Mouse (Mus musculus): ENCODE measurements at regions not wholly inside any gene's neighbourhood (a gene's known extent, or its start where the extent isn't known, plus 50 kb on each side); places are given as distances from the start of the nearest gene placed in this dataset.

DNA sequence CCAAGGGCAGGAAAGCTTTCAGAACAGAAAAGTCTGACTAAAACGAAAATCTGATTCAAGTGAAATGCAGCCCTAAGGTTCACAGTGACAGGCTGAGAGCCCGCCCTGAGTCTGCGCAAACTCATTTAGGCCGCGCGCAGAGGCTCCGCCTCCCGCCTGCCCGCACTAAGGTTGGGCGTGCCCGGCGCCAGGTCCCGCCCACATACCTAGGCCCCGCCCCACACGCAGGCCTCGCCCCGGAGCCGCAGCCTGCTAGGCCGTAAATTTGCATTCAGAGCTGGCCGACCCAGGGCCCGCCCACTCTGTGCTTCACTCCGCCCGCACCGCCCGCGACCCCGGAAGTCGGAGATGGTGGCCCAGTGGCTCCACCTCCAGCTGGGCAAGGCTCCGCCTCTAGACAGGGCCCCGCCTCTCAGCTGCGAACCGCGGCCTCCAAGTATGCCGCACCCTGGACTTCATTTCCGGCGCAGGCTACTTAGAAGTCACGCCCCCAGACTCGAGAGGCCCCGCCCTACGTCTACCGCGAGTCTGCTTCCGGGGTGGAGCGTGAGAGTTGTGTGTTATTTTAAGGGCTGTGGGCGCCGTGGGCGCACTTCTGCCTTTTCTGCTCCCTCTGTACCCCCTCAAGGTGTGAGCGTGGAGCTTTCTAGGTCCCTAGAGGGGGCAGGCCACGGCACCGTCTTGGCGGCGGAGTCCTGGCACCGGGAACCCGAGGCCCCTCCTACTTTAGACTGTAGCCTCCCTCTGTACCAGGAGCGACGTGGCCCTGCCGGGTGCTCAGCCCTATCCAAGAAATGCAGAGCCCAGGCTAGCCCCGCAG, 52.3 kb upstream of the Wnt7b start:
- TF ChIP-seq GATA1 (IDR thresholded peaks at IDR 0.05; ENCODE audit: low read length) = no peak

GRCm38 (mm10) chr15:85635425-85635824, 53.2 kb upstream of the Wnt7b start:
- TF ChIP-seq GATA1 (IDR thresholded peaks at IDR 0.05; ENCODE audit: low read length) = peak; percentile 89

DNA sequence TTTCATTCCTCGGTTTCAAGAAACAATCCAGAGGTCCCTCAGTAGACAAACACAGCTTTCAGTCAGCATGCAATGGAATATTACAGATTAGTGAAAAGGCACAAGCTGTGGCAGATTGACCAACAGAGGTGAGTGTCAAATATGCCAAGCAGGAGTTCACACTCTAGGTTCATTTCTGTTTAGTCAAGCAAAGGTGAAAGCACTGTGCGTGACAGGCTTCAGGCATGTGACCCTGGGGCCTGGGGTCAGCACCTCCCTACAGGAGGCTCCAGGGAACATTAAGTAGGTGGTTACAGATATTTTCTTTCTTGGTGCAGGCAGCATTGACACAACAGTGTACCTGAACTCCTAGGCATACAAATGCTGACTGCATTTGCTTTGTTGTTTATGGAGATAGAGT, 57.3 kb upstream of the Wnt7b start:
- no peak for TF ChIP-seq GATA1 (IDR thresholded peaks at IDR 0.05; ENCODE audit: low read length)

DNA sequence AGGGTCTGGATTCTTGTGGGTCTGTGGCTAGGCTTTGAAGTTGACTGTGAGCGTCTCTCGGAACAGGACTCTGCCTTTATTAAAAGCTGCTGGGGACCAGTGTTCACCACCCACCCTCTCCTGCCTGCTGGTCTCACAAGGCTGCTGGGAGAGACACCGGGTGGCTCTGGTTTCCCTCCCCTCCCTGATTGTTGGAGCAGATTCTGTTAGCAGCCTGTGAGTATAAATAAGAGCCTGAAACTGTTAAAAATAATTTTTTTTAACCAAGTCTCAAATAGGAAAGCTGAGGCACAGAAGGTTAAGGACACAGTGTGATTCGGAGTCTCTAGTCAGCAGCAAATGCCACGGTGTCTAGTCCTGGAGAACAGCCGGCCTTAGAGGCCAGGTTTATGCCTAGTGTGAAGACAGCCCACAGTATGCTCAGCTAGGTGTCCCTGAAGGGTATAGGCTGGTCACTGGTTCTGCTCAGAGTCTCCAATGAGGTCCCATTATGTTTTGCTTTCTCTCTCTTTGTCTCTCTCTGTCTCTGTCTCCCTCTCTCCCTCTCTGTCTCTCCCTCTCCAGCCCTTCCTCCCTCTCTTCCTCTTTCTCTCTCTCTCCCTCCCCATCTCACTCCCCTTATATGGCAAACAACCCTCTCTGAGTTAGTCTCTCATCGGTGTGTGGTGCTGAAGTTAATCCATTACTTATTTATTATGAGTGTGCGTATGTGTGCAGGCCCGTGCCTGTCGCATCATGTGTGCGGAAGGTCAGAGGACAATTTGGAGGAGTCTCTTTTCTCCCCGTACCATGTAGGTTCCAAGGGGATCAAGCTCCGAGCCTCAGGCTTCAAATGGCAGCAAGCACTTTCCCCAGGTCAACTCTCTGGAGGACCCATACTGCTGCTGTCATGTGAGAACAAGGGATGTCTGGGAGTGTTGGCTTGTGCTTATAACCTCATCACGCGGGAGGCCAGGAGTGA, 59.1 kb upstream of the Wnt7b start:
- no peak for TF ChIP-seq GATA1 (IDR thresholded peaks at IDR 0.05; ENCODE audit: low read length)

- TF ChIP-seq GATA1 (IDR thresholded peaks at IDR 0.05; ENCODE audit: low read length) = no peak
Measured at GRCm38 (mm10) chr15:85645396-85645795, 63.1 kb upstream of the Wnt7b start.

DNA sequence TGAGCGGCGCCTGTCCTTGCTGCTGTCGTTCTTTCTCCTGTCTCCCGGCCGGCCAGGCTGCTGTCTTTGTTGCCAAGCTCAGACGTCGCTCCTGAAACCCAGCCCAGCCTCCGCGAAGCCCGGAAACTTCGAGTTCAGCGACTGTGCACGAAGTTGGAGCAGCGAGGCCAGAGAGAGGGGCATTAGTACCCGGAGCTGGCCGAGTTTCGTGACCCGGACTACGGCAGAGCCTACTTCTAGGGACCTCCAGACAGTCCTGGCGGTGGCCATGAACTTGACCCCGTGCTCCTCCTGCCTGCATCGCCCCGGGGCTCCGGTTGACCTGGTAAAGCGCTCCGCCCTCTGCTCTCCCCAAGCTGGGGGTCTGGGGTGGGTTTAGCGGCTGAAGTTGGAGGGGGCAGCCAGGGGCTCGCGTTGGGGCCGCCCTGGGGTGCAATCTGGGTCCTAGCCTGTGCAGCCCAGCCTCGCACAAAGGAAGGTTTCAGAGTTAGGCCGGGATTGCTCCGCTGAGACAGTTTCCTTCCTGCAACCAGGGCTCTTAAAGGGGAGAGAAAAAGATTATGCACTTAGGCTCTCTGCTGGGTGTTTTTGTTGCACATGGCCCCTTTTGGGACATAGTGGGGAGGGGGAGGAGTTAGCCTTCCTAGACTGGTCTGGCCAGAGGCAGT, 63.8 kb upstream of the Wnt7b start:
- TF ChIP-seq GATA1 (IDR thresholded peaks at IDR 0.05; ENCODE audit: low read length) = no peak

DNA sequence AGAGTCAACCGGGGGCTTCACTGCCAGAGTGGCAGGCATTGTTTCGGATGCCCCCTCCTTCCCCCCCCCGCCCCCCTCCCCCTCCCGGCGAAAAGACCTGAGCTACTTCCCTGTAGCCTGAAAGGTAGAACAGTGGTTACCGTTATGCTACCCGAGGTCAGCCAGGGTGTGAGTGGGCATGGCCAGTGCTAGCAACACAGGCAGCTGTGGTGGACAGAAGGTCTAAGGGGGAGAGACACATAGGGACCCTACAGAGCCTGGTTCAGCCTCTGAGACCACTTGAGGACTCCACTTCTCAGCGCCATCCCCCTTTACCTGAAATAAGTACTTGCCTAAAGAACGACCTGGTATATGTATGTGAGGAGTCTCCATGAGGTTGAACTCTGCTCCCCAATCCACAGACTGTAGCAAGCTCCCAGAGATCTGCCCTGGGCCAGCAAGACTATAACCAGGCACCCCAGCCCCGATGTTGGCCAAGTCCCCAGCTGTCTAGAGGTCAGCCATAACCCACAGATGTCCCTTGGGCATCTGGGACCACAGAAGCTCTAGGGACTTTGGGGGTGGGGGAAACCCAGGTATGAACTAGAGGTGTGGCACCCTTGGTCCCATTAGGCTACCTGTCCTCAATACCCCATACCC, 64.5 kb upstream of the Wnt7b start:
- no peak for TF ChIP-seq GATA1 (IDR thresholded peaks at IDR 0.05; ENCODE audit: low read length)

- TF ChIP-seq GATA1 (IDR thresholded peaks at IDR 0.05; ENCODE audit: low read length) = no peak
Measured at GRCm38 (mm10) chr15:85647593-85647992, 65.3 kb upstream of the Wnt7b start.

GRCm38 (mm10) chr15:85650241-85650640, 68.0 kb upstream of the Wnt7b start:
- TF ChIP-seq GATA1 (IDR thresholded peaks at IDR 0.05; ENCODE audit: low read length) = no peak

DNA sequence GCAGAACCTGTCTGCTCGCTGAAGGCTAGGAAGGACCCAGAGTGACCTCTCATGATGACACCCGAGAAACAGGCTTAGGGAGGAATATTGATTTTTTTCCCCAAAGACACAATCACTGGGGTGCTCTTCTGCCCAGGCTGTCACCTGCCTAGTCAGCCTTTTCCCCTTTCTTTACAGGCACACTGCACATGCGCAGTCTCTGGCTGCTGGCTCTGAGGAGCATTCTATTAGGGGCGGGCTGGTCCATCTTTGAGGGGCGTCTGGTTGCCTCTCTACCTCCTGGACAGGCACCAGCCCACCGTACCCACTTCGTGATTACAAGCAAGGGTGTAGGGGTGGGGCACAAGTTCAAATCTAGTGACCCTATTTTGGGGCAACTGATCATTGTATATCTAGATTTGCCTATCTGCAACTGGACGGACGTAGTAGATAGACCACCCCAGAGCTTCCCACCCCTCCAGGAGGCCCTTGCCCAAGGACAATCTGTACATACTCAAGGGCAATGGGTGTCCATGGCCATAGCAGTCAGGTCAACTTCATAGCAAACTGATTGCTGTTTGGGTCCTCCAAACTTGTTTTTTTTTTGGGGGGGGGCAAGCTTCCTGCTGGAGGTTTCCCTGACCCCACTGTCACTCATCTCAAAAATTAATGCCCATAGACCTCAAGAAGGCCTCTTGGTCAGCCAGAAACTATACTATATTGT, 69.6 kb upstream of the Wnt7b start:
- no peak for TF ChIP-seq GATA1 (IDR thresholded peaks at IDR 0.05; ENCODE audit: low read length)

GRCm38 (mm10) chr15:85652431-85652830, 70.2 kb upstream of the Wnt7b start:
- TF ChIP-seq GATA1 (IDR thresholded peaks at IDR 0.05; ENCODE audit: low read length) = no peak

DNA sequence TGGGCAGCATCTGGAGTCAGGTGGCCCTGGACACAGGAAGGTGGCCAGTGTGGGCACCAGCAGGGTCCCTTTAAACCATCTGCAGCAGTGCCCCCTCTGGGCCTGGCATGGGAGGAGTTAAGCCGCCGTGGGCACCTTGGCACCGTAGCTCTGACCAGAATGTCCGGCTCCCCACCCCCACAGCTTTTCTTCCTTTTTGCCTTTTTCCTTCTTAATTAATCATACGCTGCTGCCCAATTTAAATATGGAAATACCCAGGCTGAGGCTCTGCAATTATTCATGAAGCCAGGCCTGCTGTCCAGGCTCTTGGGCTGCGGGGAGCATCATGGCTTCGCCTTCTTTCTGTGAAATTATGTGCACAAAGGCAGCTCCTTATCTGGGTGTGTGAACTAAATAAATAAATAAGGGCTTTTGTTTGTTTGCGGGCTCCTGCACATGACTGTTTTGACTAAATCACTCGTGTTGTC, 70.6 kb upstream of the Wnt7b start:
- no peak for TF ChIP-seq GATA1 (IDR thresholded peaks at IDR 0.05; ENCODE audit: low read length)

- TF ChIP-seq GATA1 (IDR thresholded peaks at IDR 0.05; ENCODE audit: low read length) = no peak
Measured at GRCm38 (mm10) chr15:85653421-85654401, 71.4 kb upstream of the Wnt7b start.
